Mouse (Mus musculus): ENCODE data around the gene Tsr2.

- TF ChIP-seq CTCF (IDR thresholded peaks at IDR 0.05; ENCODE audit: extremely low read depth, insufficient read depth, low read length) (no peak), POLR2A (IDR thresholded peaks at IDR 0.05; ENCODE audit: extremely low read depth, insufficient read depth, low read length) (no peak)
These were observed 19.3 kb downstream of the Tsr2 start for GRCm38 (mm10) chrX:151076941-151077485.

All from cortical plate, adult 2 months (tissue).